Mouse (Mus musculus) neural tube, embryonic 13.5 days (tissue): ENCODE measurements around the gene Tubb1. TPM values are rescaled to one million over a fixed set of nuclear protein-coding genes. Genes with fewer than 3 reads are reported as not detected.

Experiments used
- ATAC-seq: fragments of 200-750 bp; cut with Nextera tagmentation; 2 replicates; pipeline ENCODE4 v1.8.0; 2017; ENCODE audit warnings: low read depth, mild to moderate bottlenecking, moderate TSS enrichment, moderate library complexity
- H3K27ac ChIP-seq: fragments of 300-500 bp; sonication (generic); replicated peaks from 2 replicates; pipeline ENCODE4 v1.5.1; 2015; ENCODE audit warnings: moderate library complexity, mild to moderate bottlenecking, inconsistent platforms
- H3K27me3 ChIP-seq: fragments of 300-500 bp; sonication (generic); 2 replicates; pipeline ENCODE4 v1.6.1; 2015; ENCODE audit warnings: mild to moderate bottlenecking, inconsistent platforms
- H3K36me3 ChIP-seq: fragments of 300-500 bp; sonication (generic); 2 replicates; pipeline ENCODE4 v1.6.1; 2015; ENCODE audit warnings: mild to moderate bottlenecking, inconsistent platforms
- H3K4me1 ChIP-seq: fragments of 300-500 bp; sonication (generic); replicated peaks from 2 replicates; pipeline ENCODE4 v1.6.1; 2015; ENCODE audit warnings: inconsistent platforms
- H3K4me2 ChIP-seq: fragments of 300-500 bp; sonication (generic); 2 replicates; pipeline ENCODE4 v1.6.1; 2015; ENCODE audit warnings: inconsistent platforms, mild to moderate bottlenecking, moderate library complexity
- H3K4me3 ChIP-seq: fragments of 300-500 bp; sonication (generic); 2 replicates; pipeline ENCODE4 v1.5.1; 2015; ENCODE audit warnings: mild to moderate bottlenecking, inconsistent platforms
- H3K9ac ChIP-seq: fragments of 300-500 bp; sonication (generic); 2 replicates; pipeline ENCODE4 v1.6.1; 2015; ENCODE audit warnings: moderate library complexity, mild to moderate bottlenecking, inconsistent platforms
- H3K9me3 ChIP-seq: fragments of 300-500 bp; sonication (generic); 2 replicates; pipeline ENCODE4 v1.6.1; 2016; ENCODE audit warnings: inconsistent platforms
- WGBS: fragments of 180-500 bp; shearing (Covaris S2); methylation state at CpG from one replicate; pipeline ENCODE4 v1.1.7; 2015; 5-methylcytosine and 5-hydroxymethylcytosine counted together
- polyA plus RNA-seq: library from polyadenylated mRNA; unstranded; fragments of >200 nt; fragmentation: Nextera tagmentation; extraction: Ambion mirVana; gene quantifications from 2 replicates; pipeline ENCODE4 v1.2.1, GENCODE M21; 2015

The Tubb1 gene
- polyA plus RNA-seq, 1 experiment from 2014 or later = 1.3 TPM

DNA sequence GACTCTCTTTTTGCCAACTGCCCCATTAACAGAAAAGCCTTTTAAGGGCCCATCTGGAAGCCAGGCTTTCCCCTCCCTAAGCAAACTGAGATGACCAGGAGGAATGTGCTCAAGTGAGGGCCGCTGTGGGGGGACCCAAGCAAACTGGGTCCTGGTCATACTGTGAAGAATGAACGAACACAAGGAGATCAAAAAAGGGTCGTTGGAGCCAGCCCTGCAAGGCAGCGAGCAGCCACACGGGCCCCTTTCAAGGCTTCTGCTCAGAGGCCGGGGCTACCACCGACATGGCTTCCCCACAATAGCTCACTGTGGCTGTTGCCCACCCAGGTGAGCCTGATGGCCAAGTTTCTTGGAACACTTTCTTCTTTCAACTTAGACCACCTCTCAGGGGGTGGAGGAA, 4.0 kb upstream of the Tubb1 start:
- H3K9me3 ChIP-seq = no peaks in the 10 kb centered on the region
- H3K9ac ChIP-seq = no peak overlapping the region
- H3K4me1 ChIP-seq = no peaks in the 10 kb centered on the region
- H3K27ac ChIP-seq = no peak overlapping the region
- ATAC-seq = no peak
- no peaks in the 10 kb centered on the region for H3K36me3 ChIP-seq
- WGBS = 56% methylated on average over 7 of the region's 7 CpGs
- no peak overlapping the region for H3K4me2 ChIP-seq
- H3K4me3 ChIP-seq = no peak overlapping the region
- no peaks in the 10 kb centered on the region for H3K27me3 ChIP-seq

GRCm38 (mm10) chr2:174446905-174447304, 3.6 kb upstream of the Tubb1 start:
- H3K36me3 ChIP-seq = no peaks in the 10 kb centered on the region
- H3K27ac ChIP-seq = no peak overlapping the region
- ATAC-seq = no peak
- no peaks in the 10 kb centered on the region for H3K27me3 ChIP-seq
- no peak overlapping the region for H3K9ac ChIP-seq
- no peak overlapping the region for H3K4me3 ChIP-seq
- H3K4me2 ChIP-seq = no peak overlapping the region
- no peaks in the 10 kb centered on the region for H3K4me1 ChIP-seq
- WGBS = 72% methylated on average over 8 of the region's 8 CpGs
- H3K9me3 ChIP-seq = no peaks in the 10 kb centered on the region

- ATAC-seq = no peak
- Histone ChIP-seq H3K4me3 (no peak overlapping the region), H3K9me3 (no peaks in the 10 kb centered on the region), H3K27me3 (no peaks in the 10 kb centered on the region), H3K4me1 (no peaks in the 10 kb centered on the region), H3K9ac (no peak overlapping the region), H3K36me3 (no peaks in the 10 kb centered on the region), H3K4me2 (no peak overlapping the region), H3K27ac (no peak overlapping the region)
- 88% methylated on average over 4 of the region's 4 CpGs for WGBS
These were observed 2.1 kb upstream of the Tubb1 start for GRCm38 (mm10) chr2:174448405-174448804.

DNA sequence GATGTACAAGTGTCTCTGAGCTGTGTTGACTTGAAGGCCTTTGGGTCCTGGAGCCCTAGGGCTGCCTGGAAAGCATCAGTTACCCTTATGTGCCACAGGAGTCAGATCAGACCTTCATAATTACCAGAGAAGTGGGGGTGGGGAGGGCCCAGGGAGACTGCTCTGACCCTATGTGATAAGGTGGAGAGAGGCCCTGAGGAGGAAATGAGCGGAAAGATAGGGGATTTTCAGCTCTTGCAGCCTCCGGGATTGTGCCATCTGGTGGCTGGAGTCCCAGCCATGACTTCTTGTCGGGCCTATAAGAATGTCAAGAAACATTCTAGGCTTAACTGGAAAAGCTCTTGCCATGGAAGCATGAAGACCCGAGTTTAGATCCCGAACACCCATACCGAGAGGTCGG, 3.2 kb downstream of the Tubb1 start:
- WGBS = 76% methylated on average over 7 of the region's 7 CpGs
- Histone ChIP-seq H3K4me2 (no peak overlapping the region), H3K27ac (no peak overlapping the region), H3K36me3 (no peaks in the 10 kb centered on the region), H3K9ac (no peak overlapping the region), H3K4me1 (no peaks in the 10 kb centered on the region), H3K9me3 (no peaks in the 10 kb centered on the region), H3K27me3 (no peaks in the 10 kb centered on the region), H3K4me3 (no peak overlapping the region)
- no peak for ATAC-seq

GRCm38 (mm10) chr2:174459365-174459764, 8.9 kb downstream of the Tubb1 start:
- Histone ChIP-seq H3K4me2 (no peak overlapping the region), H3K4me3 (no peak overlapping the region), H3K9ac (no peak overlapping the region), H3K27ac (no peak overlapping the region), H3K36me3 (peaks cover 30% of the 10 kb centered on the region), H3K9me3 (no peaks in the 10 kb centered on the region), H3K4me1 (peaks cover 12% of the 10 kb centered on the region), H3K27me3 (no peaks in the 10 kb centered on the region)
- ATAC-seq = no peak
- WGBS = 64% methylated on average over 2 of the region's 2 CpGs

GRCm38 (mm10) chr2:174463370-174463769, 12.9 kb downstream of the Tubb1 start:
- ATAC-seq = peak; percentile 62
- Histone ChIP-seq H3K9ac (peak overlapping the region; percentile 89), H3K36me3 (peaks cover 60% of the 10 kb centered on the region), H3K27me3 (no peaks in the 10 kb centered on the region), H3K9me3 (no peaks in the 10 kb centered on the region), H3K27ac (peak overlapping the region; percentile 72; the same call in 1 of the 2 replicates), H3K4me2 (peak overlapping the region; percentile 97), H3K4me1 (peaks cover 12% of the 10 kb centered on the region), H3K4me3 (peak overlapping the region; percentile 79)
- WGBS = 46% methylated on average over 10 of the region's 10 CpGs

DNA sequence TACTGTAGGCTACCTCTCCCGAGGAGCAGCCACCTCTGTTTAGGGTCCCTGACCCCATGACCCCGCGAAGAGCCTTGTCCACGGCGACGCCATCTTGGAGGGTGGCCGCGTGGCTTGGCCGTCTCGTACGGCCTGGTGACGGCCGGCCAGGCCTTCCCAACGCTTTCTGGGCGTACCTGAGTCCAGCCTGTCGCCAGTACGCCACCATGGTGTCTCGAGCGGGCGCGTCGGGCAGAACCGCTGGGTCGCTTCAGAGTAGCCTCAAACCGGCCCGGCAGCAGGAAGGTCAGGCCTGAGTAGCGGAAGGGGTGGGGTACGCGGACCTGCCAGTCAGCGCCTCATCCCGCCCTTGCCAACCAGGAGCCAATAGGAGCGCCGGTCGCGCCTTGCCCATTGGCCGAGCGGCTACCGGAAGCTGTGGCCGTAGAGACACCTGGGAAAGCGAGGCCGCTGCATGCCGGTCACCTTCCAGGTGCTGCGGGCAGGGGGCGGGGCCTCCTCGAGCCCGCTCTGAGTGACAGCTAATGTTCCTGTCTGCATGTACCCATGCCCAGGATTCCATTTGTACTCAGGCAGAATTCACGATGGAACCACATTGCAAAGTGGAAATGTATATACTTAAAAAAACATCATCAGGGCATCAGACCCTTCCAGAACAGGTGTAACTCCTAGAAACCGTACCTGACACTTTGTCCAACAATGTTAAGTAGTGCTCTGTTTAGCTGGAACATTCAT, 13.5 kb downstream of the Tubb1 start, which contains the start of gene Atp5e:
Atp5e (minus strand) TSS at position 317 of the 735 bp plus-strand sequence.
- WGBS = 3% methylated on average over 48 of the region's 48 CpGs
- Histone ChIP-seq H3K4me2 (peak within 1 kb of the TSS; percentile 97), H3K4me3 (peak within 1 kb of the TSS; percentile 79), H3K9ac (peak within 1 kb of the TSS; percentile 89), H3K9me3 (no peaks in the 10 kb centered on the region), H3K36me3 (peaks cover 64% of the 10 kb centered on the region), H3K4me1 (peaks cover 12% of the 10 kb centered on the region), H3K27me3 (no peaks in the 10 kb centered on the region), H3K27ac (peak within 1 kb of the TSS; percentile 72)
- peak; percentile 99 for ATAC-seq

DNA sequence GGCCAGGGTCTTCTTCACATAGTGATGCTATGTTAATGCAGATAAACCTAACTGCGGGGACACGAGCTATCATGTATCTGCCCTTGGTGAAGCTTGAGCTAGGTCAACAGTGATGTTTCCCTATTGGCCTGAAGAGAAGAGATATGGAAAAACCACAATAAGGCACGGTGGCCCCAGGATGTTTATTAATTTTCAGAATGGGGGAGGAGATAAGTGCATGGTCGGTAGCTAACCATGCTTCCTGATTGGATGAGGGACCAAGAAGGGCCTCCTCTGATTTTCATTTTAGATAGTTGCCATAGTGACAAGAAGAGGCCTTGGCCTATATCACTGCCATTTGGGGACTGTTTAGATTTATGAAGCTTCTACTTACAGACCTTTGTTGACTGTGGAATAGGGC, 19.8 kb downstream of the Tubb1 start:
- no peak overlapping the region for H3K4me2 ChIP-seq
- H3K4me3 ChIP-seq = no peak overlapping the region
- H3K4me1 ChIP-seq = peaks cover 18% of the 10 kb centered on the region
- no peak for ATAC-seq
- no peaks in the 10 kb centered on the region for H3K27me3 ChIP-seq
- no peaks in the 10 kb centered on the region for H3K9me3 ChIP-seq
- 85% methylated on average over 4 of the region's 4 CpGs for WGBS
- peaks cover 36% of the 10 kb centered on the region for H3K36me3 ChIP-seq
- H3K9ac ChIP-seq = no peak overlapping the region
- no peak overlapping the region for H3K27ac ChIP-seq

- Histone ChIP-seq H3K4me2 (no peak overlapping the region), H3K9ac (no peak overlapping the region), H3K9me3 (no peaks in the 10 kb centered on the region), H3K27me3 (no peaks in the 10 kb centered on the region), H3K4me3 (no peak overlapping the region), H3K27ac (no peak overlapping the region), H3K4me1 (peaks cover 18% of the 10 kb centered on the region), H3K36me3 (peaks cover 31% of the 10 kb centered on the region)
- no peak for ATAC-seq
- WGBS = 92% methylated on average over 7 of the region's 7 CpGs
These were observed 20.4 kb downstream of the Tubb1 start for GRCm38 (mm10) chr2:174470786-174471405.

GRCm38 (mm10) chr2:174472407-174472806, 21.9 kb downstream of the Tubb1 start:
- Histone ChIP-seq H3K9me3 (no peaks in the 10 kb centered on the region), H3K27ac (peak overlapping the region; percentile 65), H3K27me3 (no peaks in the 10 kb centered on the region), H3K4me3 (peak overlapping the region; percentile 90), H3K9ac (peak overlapping the region; percentile 85), H3K4me1 (peaks cover 18% of the 10 kb centered on the region), H3K36me3 (peaks cover 16% of the 10 kb centered on the region), H3K4me2 (peak overlapping the region; percentile 76)
- ATAC-seq = peak; percentile 54; the same call in 1 of the 2 replicates
- 8% methylated on average over 30 of the region's 30 CpGs for WGBS

DNA sequence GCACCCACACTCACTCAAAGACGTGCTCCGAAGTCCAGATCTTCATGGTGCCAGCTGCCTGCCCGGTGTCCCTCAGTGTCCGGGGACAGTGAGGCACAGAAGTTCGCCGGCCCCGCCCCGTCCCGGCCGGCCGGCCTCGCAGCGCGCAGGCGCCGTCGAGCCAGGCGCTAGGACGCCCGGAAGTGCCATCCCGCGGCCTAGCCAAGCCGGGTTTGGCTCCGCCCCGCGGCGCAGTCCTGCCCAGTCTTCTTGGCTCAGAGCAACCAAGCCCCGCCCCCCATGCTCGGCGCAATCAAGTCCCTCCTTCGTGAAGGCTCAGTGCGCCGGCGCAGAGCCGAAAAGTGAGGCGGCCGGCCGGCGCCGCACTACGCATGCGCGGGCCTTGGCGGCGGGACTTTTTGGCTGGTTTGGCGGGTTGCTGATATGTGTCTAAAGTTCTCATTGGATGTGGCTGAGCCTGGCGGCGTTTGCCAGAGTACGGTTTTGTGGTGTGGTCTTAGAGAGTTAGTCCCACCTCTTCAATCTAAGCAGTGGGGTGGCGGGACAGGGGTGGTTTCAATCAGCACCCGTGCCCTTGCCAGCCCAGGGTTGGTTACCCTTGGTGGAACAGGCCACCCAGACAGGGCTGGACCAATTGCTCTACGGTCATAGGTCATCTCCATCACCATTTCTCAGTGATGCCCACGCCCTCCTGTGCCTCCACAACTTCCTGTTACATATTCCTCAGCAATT, 22.5 kb downstream of the Tubb1 start, which contains the start of gene Prelid3b:
Prelid3b (minus strand) TSS at position 264 of the 732 bp plus-strand sequence.
- WGBS = 1% methylated on average over 53 of the region's 53 CpGs
- Histone ChIP-seq H3K9ac (peak within 1 kb of the TSS; percentile 85), H3K27ac (peak within 1 kb of the TSS; percentile 65), H3K36me3 (peaks cover 12% of the 10 kb centered on the region), H3K9me3 (no peaks in the 10 kb centered on the region), H3K27me3 (no peaks in the 10 kb centered on the region), H3K4me3 (peak within 1 kb of the TSS; percentile 90), H3K4me1 (peaks cover 18% of the 10 kb centered on the region), H3K4me2 (peak within 1 kb of the TSS; percentile 76)
- ATAC-seq = peak; percentile 98

DNA sequence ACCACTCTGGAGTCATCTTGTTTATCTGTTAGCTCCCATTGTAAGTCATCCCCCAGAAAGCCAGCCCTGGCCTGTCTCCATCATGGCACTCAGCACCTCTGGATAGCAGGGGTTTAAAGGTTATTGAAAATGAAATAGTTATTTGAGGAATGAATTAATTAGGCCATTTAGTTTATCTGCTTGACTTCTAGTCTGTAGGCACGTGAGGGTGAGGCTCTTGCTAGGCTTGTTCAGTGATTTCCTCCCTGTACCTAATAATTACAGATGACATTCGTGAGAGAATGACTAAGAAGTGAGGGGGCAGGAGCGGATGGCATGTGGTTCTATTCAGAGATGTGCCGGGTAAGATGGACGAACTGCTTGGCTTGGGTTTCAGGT, 23.0 kb downstream of the Tubb1 start:
- peak overlapping the region; percentile 90 for H3K4me3 ChIP-seq
- H3K4me2 ChIP-seq = peak overlapping the region; percentile 76
- WGBS = 87% methylated on average over 5 of the region's 5 CpGs
- peaks cover 7% of the 10 kb centered on the region; the same call in 1 of the 2 replicates for H3K36me3 ChIP-seq
- peak overlapping the region; percentile 66 for H3K9ac ChIP-seq
- no peaks in the 10 kb centered on the region for H3K9me3 ChIP-seq
- no peak overlapping the region for H3K27ac ChIP-seq
- H3K4me1 ChIP-seq = peaks cover 18% of the 10 kb centered on the region
- ATAC-seq = no peak
- H3K27me3 ChIP-seq = no peaks in the 10 kb centered on the region
